Mouse (Mus musculus) frontal cortex, postnatal 14 days (tissue): ENCODE measurements around the gene Fyn.

Experiments
- DNase-seq, 2 experiments: peaks; one replicate each; pipeline ENCODE4 v3.0.0; 2022; ENCODE audit warnings: low spot score in 2 of 2

The Fyn gene

DNA sequence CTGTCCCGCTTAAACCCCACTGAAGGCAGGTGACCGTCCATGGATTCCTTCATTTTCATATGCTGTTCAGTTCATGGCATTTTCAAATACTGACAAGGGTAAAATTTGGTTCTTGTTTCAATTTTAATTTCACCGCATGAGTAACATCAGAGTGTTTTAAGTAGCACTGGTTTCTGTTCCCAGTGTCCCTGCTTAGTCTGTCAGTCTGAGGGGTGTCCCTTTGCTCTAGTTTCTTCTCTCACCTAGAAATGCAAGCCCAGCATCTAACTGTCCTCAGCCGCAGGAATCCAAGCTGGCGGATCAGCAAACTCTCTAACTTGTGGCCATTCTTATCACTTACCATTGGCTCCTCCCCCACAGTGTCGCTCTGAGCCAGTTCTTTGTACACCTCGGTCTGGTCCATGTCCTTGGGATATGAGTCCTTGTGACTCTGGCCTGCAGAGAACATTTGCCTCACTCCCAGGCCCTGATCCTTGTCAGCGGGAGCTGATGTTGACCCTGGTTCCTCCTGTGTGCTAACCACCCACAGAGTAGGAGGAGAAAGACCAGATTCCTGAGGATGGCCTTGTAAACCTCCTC lies 9.5 kb downstream of the Fyn start:
- DNase-seq: no peak

DNA sequence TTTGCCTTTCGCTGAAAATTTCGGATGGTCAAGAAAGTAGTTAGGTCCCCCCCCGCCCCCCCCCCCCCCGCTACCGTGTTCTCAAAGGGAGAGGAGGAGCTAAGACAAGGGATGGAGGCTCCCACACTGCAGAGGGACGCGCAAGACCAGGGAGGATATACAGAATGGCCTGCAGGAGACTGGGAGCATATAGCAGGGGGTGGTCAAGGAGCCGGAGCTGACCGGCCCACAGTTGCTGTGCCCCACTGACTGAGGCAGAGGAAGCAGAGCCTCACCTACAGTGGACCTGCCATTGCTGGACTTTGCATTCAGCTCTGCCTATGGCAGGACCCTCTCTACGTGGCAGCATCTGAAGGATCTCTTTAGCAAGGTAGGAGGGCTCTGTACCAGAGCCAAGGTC lies 10.6 kb downstream of the Fyn start:
- no peak for DNase-seq

DNA sequence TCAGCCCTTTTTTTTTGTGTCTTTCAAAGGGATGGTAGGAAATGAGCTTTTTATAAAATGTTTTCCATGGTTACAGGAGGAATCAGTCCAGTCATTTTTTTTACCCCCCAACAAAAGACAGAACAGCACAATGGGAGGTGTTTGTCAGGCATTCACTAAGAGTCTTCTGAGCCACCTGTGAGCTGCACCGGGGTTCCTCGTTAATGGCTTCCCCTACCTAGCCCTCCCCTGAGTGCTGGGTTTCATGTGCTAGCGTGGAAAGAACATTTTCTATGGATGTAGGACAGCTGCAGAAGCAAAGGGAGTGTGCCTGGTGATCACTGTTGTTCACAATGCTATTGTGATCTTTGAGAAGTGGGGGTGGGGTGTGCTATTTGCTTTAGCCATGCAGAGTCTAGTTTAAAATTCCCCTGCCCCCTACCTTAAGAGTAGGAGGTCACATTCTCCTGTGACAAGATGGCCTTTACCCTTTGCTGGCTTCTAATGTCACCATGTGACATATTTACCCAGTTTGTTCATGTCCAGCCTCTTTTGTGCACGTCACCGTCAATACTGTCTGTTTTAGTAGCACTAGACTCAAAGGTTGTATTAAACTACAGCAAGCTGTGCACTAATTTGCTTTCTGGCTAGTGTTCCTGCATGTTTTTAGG lies 11.2 kb downstream of the Fyn start:
- no peak for DNase-seq

DNA sequence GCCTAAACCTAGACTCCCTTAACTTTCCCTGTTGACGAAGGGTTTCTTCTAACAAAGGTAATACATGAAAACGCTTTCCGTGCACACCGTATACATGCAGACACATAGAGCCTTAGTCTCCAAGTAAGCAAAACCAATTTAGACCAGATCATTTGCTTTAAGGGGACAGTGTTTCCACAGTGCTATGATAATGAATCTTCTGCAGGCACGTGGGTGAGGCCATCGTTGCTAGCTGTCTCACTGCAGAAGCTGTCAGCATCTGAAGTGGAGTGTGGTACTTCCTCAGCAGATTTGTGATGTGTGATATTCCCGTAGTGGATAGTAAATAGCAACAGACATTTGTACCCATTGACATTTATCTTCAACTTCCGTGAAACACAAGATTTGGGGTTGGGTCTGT lies 16.6 kb downstream of the Fyn start:
- no peak for DNase-seq

DNA sequence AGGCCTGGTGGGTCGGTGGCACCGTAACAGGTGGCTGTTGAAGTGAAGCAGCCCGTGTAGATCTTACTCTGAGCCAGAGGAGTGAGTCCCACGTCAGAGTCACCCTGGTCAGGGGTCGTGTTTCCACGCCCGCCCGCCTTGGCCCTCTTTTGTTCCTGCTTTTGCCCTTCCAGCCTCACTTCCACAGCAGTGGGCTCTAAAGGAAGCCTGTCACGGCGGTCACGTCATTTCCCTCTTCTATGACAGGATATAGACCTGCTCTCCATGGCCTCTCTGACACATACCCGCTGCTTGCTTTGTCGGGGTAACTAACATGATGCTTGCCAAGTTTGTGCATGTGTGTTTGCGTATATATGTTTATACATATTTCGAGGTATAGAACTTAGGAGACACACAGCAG lies 17.5 kb downstream of the Fyn start:
- no peak for DNase-seq

DNA sequence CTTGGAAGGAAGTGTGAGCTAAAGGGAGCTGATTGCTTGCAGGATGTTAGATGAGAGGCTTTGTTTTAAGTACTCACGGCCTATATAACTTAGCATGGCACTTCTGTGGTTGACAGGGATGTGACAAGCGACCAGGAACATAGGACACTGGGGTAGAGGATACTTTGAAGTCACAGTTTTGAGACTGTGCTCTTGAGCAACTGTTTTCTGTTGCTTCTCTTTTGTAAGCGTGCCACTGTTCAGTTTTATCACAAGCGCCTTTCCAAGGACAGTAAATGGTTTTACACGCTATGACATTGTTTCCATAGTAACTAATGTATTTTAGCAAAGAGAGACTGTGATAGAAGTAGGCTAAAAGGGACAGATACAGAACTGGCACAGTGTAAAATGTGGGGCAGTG lies 18.4 kb downstream of the Fyn start:
- no peak for DNase-seq

DNA sequence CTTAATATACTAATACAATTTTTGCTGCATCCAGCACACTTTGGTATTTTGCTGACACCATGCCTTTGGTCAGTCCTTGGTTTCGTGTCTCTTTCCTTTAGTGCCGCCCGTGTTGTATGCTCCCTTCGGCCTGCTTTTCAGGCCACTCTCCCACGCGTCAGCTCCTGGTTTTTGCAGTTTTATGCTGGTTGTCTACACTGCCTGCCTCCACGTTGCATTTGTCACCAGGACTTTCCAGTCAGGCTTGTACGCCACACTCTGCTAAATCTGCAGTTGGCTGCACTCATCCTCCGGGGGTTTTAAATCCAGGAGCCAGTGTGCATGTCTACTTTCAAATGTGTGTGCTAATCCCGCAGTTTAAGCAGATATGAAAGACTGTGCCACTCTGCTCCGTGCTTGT lies 18.9 kb downstream of the Fyn start:
- no peak for DNase-seq

DNA sequence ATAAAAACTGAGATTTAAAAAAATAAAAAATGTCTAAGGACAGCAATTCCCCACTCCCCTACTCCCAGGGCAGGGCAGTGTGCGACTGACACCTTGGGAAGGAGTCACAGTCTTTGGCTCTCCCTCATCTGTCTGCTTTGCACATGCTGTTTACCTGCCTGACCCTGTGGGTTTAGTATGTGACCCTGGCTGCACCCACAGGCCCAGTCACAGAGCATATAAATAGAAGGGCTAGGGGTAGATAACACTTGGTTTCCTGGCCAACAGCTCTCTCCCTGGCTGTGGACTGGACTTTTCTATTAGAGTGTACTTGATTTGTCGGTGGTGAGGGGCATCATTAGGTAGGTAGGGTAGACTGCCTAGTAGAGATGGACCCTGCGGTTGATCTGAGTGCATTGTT lies 19.5 kb downstream of the Fyn start:
- DNase-seq: no peak

DNA sequence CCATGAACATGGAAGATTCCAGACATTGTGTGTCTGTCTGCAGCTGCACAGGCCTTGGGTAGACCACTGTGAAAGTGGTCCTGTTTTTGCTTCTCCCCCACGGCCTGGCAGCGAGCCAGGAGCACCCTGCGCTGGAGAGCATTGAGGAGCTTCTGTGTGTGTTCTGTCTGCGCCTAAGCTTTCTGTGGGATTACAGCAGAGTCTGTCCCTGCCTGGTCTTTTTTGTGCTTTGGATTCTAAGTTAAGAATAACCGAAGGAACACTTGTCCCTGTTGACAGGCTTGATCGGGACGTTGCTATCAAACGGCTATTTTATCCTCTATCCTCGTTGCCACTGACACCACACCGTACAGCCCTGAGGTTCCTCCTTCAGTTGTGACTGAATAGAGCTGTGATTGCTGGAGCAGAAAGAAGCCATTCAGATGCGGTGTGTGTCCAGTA lies 20.8 kb downstream of the Fyn start:
- peak; percentile 38 to 55 for DNase-seq

DNA sequence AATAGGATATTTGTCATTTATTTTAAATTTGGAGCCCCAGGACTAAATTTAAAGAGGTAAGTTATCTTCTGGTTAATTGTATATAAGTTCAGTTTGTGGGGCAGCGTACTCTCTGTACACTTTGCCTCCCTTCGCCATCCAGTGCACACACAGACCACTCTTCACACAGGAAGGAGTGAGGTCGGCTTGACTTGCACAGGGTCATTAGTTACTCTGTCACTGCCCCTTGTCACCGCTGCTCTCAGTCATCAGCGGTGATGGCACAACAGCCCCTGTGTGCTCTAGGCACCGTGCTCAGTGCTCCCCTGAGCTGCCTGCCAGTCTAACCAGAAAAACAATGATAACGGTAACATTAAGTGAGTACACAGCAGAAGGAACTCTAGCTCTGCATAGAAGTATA lies 21.9 kb downstream of the Fyn start:
- no peak for DNase-seq

DNA sequence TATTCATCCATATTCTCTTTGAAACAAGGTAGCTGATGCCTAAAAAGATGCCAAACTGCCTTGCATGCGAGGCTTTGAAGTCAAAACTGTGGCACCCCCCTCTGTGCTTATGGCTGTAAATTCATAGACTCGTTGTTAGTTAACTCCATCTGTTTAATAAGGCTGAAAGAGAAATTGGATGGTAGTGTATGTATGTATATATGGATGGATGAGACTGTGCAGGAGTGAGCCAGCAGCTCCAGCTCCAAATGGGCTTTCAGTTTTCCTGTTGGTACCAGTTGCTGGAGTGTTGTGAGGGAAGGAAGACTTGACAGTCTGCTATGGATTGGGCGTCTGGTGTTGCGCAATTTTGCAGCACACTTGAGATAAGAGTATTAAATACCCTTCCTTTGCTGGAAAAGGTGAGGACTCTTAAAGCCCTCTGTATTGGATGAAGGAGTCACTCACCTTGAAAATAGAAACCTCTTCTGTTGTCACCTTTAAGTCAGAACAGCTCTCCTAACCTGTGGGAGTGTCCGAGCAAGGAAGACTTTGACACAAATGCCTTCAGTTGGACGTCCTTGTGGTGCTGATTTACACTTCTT lies 24.3 kb downstream of the Fyn start:
- no peak for DNase-seq

DNA sequence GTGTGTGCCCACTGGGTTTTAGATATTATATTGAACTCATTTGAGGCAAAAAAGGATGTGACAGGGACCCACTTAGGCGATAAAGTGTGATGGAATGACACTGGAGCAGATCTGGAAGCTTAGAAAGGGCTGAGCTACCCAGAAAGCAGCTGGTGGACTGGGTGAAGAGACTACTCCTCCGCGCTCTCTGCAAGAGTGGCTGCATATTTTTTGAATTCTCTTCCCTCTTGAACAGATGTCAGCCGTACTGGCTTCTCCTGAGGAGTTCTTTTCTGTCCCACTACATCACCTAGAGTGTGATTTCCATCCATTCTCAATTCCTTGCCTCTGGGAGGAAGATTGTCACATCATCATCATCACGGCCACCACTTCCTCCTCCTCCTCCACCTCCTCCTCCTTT lies 26.9 kb downstream of the Fyn start:
- no peak for DNase-seq

DNA sequence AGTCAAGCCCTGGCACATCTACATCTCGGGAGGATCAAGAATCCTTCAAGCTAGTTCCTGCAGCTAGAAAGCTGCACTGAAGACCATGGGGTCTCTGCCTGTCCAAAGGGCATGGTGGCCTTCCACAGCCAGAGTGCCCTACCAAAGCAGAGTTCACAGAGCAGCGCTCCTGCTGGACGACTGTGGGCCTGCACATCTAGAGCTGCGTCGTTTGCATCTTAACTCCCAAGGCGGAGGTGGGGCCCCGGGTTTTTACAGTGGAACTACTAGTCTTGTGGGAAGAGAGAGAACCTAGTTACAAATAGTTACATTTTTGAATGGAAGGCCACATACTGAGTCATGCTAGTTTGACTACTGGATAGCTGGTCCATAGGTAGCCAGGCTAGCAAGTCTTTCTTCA lies 30.3 kb downstream of the Fyn start:
- DNase-seq: no peak

DNA sequence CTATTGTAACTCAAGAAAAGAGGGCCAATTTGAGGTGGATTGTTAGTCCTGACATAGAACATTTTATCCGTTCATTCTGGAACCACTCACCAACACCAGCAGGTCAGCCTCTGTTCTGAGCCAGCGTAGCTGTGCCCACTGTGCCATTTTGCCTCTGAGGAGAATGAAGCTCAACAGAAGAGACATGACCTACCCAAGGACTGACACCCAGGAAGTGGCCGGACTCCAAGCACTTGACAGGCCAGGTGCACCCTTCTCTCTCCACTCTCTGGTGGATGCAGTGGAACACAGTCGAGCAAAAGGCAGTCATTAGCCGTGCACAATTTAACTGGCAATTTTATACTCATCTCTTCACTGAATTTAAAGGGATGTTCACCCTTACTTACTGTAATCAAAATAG lies 31.5 kb downstream of the Fyn start:
- DNase-seq: no peak

DNA sequence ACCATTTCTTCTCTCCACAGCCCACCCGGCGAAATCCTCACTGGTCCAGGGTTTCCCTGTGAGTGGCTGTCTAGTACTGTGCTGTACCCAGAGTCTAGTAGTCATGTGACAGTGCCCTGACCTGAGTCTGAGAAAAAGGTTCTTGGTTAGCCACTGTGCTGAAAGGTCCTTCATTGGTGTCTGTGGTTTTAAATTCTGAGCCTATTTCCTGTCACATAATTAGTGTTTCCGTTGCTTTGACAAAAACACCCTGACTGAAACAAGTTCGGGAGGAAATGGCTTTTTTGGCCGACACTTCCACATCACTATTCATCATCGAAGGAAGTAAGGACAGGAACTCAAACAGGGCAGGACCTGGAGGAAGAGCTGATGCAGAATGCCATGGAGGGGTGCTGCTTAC lies 33.8 kb downstream of the Fyn start:
- DNase-seq: no peak

DNA sequence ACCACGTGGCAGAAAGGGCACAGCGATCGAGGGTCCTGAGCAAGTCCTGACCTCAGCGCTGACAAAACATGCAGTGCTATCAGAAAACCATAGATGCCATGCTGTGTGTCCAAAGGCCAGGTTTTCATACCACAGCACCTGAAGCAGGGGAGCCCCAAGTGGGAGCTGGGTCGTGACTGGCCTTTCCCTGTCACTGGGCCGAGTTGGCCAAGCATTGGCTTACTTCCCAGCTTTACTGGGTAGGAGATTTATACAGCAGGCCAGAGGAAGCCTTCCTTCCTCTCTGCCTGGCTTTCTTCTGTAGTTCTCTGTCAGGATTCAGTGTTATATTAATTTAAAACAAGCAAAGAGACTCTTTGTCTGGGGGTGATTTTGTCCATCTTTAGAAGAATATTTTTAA lies 35.1 kb downstream of the Fyn start:
- DNase-seq: no peak

DNA sequence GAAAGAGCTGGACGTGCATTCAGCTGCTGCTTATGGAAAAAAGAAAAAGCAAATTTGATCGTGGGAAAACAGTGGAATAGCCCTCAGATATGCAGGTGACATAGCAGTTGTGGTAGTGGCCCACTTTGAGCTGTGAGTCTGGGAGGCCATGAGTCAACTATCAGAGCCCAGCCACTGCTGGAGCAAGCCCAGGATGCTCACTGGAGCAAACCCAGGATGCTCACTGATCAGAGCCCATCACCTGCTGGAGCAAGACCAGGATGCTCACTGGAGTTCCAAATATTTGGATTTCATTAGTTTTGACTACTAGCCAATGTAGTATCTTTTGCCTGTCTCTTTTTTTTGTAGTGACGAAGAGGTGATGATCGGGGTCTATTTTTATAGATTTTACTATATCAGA lies 35.5 kb downstream of the Fyn start:
- no peak for DNase-seq

DNA sequence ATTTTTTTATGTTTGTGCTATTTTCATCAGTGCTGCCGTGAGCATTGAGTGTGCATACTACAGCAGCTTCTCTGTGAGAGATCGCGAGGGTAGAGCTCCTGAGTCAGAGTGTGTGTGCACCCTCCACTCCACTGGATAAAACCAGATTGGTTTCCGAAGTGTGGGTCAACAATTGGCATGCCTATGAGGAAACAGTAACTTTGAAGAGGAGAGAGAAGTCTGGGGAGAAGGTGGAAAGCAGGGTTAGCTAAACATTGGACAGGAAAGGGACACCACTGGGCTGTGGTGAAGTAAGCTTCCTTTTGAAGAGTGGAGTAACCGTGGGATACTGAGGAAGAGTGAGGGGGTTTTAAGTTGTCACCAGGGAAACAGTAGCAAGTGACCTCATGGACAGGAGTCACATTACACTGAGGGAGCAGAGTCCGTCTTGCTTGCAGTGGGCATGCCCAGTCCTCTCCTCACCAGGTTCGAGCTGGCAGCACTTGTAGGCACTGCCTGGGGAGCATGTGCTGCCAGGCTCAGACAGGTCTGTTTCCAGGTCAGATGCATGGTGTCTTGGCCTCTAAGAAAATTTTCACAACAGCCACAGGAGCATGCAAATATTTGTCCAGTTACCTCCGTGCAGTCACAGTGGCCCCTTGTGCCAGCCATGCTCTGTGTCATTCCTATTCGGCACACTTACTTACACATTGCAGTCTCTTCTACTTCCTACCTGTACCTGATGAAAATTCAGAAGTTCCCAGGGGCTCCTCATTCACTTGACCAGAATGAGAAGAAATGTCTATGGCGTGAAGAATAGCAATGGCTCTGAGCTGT lies 37.5 kb downstream of the Fyn start:
- DNase-seq: no peak

DNA sequence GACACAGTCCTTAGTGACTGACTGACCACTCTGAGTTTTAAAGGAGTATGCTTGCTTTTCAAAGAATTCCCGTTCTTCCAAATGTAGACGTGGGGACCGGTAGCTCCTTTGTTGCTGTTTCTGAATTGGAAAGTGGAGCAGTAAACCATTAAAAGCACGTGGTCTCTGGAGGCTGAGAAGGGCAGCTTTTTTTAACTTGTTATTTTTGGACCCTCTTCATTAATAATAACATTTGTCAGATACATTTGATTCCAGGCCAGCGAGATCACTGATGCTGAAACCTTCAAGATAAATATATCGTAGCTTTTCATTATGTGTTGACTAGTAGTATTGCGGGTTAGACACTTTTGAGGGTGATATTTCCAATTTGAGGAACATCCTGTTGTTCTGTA lies 38.1 kb downstream of the Fyn start:
- DNase-seq: no peak

DNA sequence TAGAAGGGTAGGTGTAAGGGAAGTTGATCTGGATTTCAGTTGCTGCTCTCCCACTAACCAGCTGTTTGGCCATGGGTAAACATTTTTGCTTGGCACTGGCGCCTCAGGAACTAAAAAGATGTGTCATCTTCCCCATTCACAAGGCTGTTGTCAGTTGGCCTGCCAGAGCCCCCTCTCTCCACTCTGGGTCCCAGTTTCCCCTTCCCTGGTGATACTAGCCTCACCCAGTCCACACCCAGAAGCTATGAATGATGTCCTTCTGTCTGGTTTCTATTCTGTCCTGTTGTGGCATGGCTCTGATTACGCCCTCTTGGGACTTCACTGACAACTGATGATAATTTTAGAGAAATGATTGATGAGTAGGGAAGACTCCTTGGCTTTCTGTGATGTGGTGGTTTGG lies 38.9 kb downstream of the Fyn start:
- DNase-seq: no peak

DNA sequence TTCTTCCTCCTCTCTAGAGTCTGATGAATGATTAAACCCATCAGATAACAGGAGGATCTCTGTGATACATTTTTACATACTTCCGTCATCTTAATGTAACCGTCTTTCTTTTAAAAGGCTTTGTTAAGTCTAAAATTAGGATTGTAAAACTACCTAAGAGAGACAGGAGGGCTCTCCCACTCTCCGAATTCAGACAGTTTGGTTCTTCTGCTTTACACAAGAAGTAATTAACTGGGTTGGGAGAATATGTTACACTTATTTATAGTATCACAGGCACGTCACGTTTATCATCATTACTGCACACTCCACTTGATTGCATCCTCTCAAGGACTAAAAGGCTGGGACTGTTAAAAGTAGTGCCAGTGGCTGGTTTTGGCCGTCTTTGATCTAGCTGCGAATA lies 40.9 kb downstream of the Fyn start:
- DNase-seq: no peak

DNA sequence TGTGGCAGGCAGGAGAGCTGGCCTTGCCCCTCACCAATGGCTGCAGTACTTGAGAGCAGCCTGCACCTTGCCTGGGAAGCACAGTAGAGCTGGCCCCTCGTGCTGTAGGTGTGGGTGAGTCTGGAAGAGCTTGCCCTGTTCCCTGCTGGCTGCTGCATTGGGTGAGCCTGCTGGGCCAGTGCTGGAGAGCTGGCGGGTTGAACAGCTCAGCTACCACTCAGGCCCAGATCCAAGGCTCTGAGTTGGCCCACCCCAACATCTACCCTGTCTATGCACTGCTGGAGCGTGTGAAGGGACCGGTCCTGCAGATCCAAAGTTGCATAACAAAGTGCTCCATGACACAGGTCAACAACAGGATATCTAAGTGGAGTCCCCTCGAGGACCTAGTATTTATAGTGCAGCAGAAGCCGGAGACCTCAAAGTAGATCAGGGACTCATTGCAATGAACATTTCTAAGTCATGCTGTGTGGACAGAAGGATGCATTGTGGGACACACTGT lies 41.5 kb downstream of the Fyn start:
- DNase-seq: no peak
